ENCODE assay signal across 10 mouse cellular contexts in genomic region chr10:20220443-20221071, GRCm38 (mm10).
DNase-seq lines count a peak whose midpoint lies in the region; ATAC-seq lines count a peak whose summit lies in the region.
"Had no signal": no experiment of that assay in that cellular context is flagged by ENCODE, and none has a peak within 500 bp of the region (broad histone marks: within the 10 kb centered on the region; RNA-seq: fewer than 3 reads in every experiment).

No protein-coding gene starts in this region.

- H3K4me3 ChIP-seq in heart, embryonic 13.5 days: no peak overlapping the region
- H3K4me3 ChIP-seq: layer of hippocampus, adult 2 months; limb, embryonic 13.5 days had no signal

- peaks cover 24% of the 10 kb centered on the region for H3K4me1 ChIP-seq in heart, embryonic 13.5 days

- no peak for ATAC-seq in heart, embryonic 13.5 days (ENCODE audit: extremely low read depth, insufficient number of reproducible peaks, low FRiP score, low TSS enrichment)

- H3K4me2 ChIP-seq in heart, embryonic 13.5 days: no peak overlapping the region
- H3K4me2 ChIP-seq: limb, embryonic 13.5 days had no signal

- no peaks in the 10 kb centered on the region for H3K27me3 ChIP-seq in heart, embryonic 13.5 days (replicated peaks)
- H3K27me3 ChIP-seq: limb, embryonic 13.5 days had no signal

- no peaks in the 10 kb centered on the region for H3K36me3 ChIP-seq in heart, embryonic 13.5 days
- H3K36me3 ChIP-seq: limb, embryonic 13.5 days had no signal

- DNase-seq in heart, postnatal 4 days: no peak
- peak; percentile 38 for DNase-seq in urinary bladder, postnatal 14 days (ENCODE audit: low spot score)
- DNase-seq in urinary bladder, postnatal 10 days (ENCODE audit: low spot score): no peak
- peak; percentile 53 for DNase-seq in kidney, postnatal 14 days
- DNase-seq in ovary, adult 18-20 months (ENCODE audit: low spot score): no peak
- DNase-seq in urinary bladder, postnatal 36 days (ENCODE audit: low spot score in 2 of 2): no peak
- no peak for DNase-seq in thymus, postnatal 0 days (ENCODE audit: low spot score)

- WGBS in heart, embryonic 13.5 days: 42% methylated on average over 10 of the region's 10 CpGs

- H3K9me3 ChIP-seq in heart, embryonic 13.5 days: no peaks in the 10 kb centered on the region
- H3K9me3 ChIP-seq: limb, embryonic 13.5 days had no signal

- H3K9ac ChIP-seq in heart, embryonic 13.5 days: no peak overlapping the region; the same call in 1 of the 2 replicates
- H3K9ac ChIP-seq: limb, embryonic 13.5 days had no signal

- H3K27ac ChIP-seq in heart, embryonic 13.5 days (replicated peaks): peak overlapping the region; percentile 43; the same call in 1 of the 2 replicates
- H3K27ac ChIP-seq: layer of hippocampus, adult 2 months; limb, embryonic 13.5 days had no signal

Comparison
In these comparisons a context has a peak if more than half of its experiments do, and no peak if none do; other contexts are left out.
1. DNase-seq: peak in urinary bladder, postnatal 14 days (single experiment) and kidney, postnatal 14 days (single experiment); none in heart, postnatal 4 days (single experiment), urinary bladder, postnatal 10 days (single experiment), ovary, adult 18-20 months (single experiment), urinary bladder, postnatal 36 days (0 of 2) and thymus, postnatal 0 days (single experiment).